Mouse (Mus musculus): ENCODE data around the gene Gnb1. TPM values are rescaled to one million over a fixed set of nuclear protein-coding genes. Genes with fewer than 3 reads are reported as not detected.

The Gnb1 gene
- total RNA-seq, 2 experiments from 2014 or later = 272 to 286 TPM

Other genes starting within 250 kb of the Gnb1 start
- 10 to 100 TPM; 41.0 to 44.3 TPM for gene Faap20, start 241.6 kb upstream of the Gnb1 start, total RNA-seq (2021)
- 1 to 10 TPM; 4.4 to 5.4 TPM for gene Prkcz, start 130.0 kb upstream of the Gnb1 start, total RNA-seq (2021)
- gene Gabrd, start 93.2 kb upstream of the Gnb1 start, total RNA-seq (2021) = 1 to 10 TPM in 1 of 2 experiments, under 1 TPM in 1; 0.78 to 1.2 TPM
- gene Cfap74, start 82.2 kb upstream of the Gnb1 start, total RNA-seq (2021) = 1 to 10 TPM; 1.7 to 2.6 TPM
- 10 to 100 TPM; 65.3 to 85.5 TPM for gene Tmem52, start 22.2 kb upstream of the Gnb1 start, total RNA-seq (2021)
- gene Nadk, start 71.0 kb downstream of the Gnb1 start, total RNA-seq (2021) = 10 to 100 TPM; 31.8 to 33.1 TPM
- 10 to 100 TPM; 12.0 to 13.0 TPM for gene Slc35e2, start 110.1 kb downstream of the Gnb1 start, total RNA-seq (2021)
- gene Cdk11b, start 133.5 kb downstream of the Gnb1 start, total RNA-seq (2021) = 10 to 100 TPM; 35.8 to 44.0 TPM
- not detected for gene Gm10563, start 154.0 kb downstream of the Gnb1 start, total RNA-seq (2021)
- 10 to 100 TPM; 30.1 to 37.9 TPM for gene Mmp23, start 162.0 kb downstream of the Gnb1 start, total RNA-seq (2021)
- 10 to 100 TPM; 25.9 to 27.1 TPM for gene Mib2, start 177.8 kb downstream of the Gnb1 start, total RNA-seq (2021)
- gene Fndc10, start 203.0 kb downstream of the Gnb1 start, total RNA-seq (2021) = 10 to 100 TPM in 1 of 2 experiments, 1 to 10 TPM in 1; 9.8 to 10.4 TPM
- gene Ssu72, start 213.4 kb downstream of the Gnb1 start, total RNA-seq (2021) = 10 to 100 TPM; 61.5 to 63.0 TPM
- gene Tmem240, start 243.4 kb downstream of the Gnb1 start, total RNA-seq (2021) = 1 to 10 TPM; 1.3 to 1.5 TPM

Data from gastrocnemius, postnatal 4 days (tissue).